ENCODE assay signal across 2 mouse cellular contexts in the genomic region with DNA sequence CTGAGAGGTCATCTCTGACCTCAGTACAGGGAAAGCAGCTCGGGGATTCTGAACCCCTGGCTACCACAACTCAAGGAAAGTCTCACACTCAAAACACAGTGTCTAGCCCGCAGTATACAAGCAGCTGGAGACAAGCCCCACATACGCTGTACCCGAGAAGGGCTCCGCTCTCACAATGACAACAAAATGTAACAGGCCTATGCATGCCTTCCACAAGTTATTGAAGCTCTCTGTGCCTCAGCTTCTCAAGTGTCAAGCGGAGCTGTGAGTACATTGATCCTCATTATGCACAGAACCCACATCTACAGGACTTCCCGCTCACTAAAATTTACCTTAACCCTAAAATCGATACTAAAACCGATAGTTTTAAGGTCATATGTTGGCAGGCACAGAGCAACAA.
TF ChIP-seq lines count a peak whose summit lies in the region.

No protein-coding gene starts in this region.

TF ChIP-seq in CH12.LX, 34 proteins besides CTCF, POLR2A, EP300 and RAD21 (continued from another document):
- TF ChIP-seq JUND (conservative IDR thresholded peaks at IDR 0.05; ENCODE audit: low read depth, low read length) (no peak), GABPA (IDR thresholded peaks at IDR 0.05; ENCODE audit: insufficient replicate concordance, low read depth, low read length) (no peak)

TF ChIP-seq in myocyte, 11 proteins besides CTCF, POLR2A, EP300 and RAD21 (continued from another document):
- no peak for TF ChIP-seq POLR2AphosphoS2 (IDR thresholded peaks at IDR 0.05; ENCODE audit: insufficient read length, low read depth)
TF ChIP-seq in myocyte: peak in this region for 0.
